Mouse (Mus musculus) MEL (cell line): ENCODE measurements around the gene Serpina11.

Source experiments
- ETS1 ChIP-seq: IDR thresholded peaks from 2 replicates; pipeline ENCODE4 v1.6.1; 2012; ENCODE audit warnings: low read depth, mild to moderate bottlenecking, inconsistent platforms, low read length, improper control_type of control experiment, moderate library complexity
- POLR2A ChIP-seq, 2 experiments: IDR thresholded peaks; 2 replicates each; pipeline ENCODE4 v1.6.1; 2011 to 2012; ENCODE audit warnings: low read length in 2 of 2, mild to moderate bottlenecking in 2 of 2, control low read depth in 1 of 2, improper control_type of control experiment in 1 of 2, low read depth in 1 of 2, moderate library complexity in 1 of 2; ENCODE audit not compliant: control insufficient read depth in 1 of 2, insufficient read depth in 1 of 2, poor library complexity in 1 of 2

DNA sequence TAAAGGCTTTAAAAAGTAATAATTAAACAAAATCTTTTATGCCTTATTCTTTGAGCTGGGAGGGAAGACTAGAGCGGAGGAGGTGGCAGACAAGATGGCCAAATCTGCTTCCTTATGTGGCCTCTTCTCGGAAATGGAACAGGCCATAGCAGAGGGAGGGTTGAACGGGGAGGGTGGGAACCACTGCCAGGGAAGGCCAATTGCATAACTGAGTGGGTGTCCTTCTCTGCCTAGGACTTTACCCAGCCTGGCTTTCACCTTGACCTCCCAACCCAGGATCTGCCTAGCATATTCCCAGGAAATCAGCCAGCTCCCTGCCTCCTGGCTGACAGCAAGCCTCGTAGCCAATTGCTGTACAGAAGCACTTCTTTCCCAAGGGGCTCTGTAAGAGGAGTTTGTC, 26.5 kb downstream of the Serpina11 start:
- TF ChIP-seq POLR2A (IDR thresholded peaks at IDR 0.05; ENCODE audit: control insufficient read depth in 1 of 2, insufficient read depth in 1 of 2, low read depth in 1 of 2, low read length in 2 of 2, poor library complexity in 1 of 2) (no peak), ETS1 (no peak)
